In genomic region chr14:55002687-55003120, GRCm38 (mm10) we compare ENCODE assay signal across 29 mouse cellular contexts. TPM values are rescaled to one million over a fixed set of nuclear protein-coding genes. Genes with fewer than 3 reads are reported as not detected.
DNase-seq lines count a peak whose midpoint lies in the region; ATAC-seq and TF ChIP-seq lines count a peak whose summit lies in the region.
"Had no signal": no experiment of that assay in that cellular context is flagged by ENCODE, and none has a peak within 500 bp of the region (broad histone marks: within the 10 kb centered on the region; RNA-seq: fewer than 3 reads in every experiment).

No protein-coding gene starts in this region.

- H3K27me3 ChIP-seq in heart, embryonic 10.5 days (ENCODE audit: insufficient read depth, poor library complexity, severe bottlenecking): no peaks in the 10 kb centered on the region
- H3K27me3 ChIP-seq in hindbrain, embryonic 14.5 days (ENCODE audit: control insufficient read depth, insufficient read depth, low read length): no peaks in the 10 kb centered on the region
- no peaks in the 10 kb centered on the region for H3K27me3 ChIP-seq in hindbrain, embryonic 12.5 days
- no peaks in the 10 kb centered on the region for H3K27me3 ChIP-seq in lung, embryonic 16.5 days (ENCODE audit: control insufficient read depth, insufficient read depth, low read depth, low read length)
- H3K27me3 ChIP-seq in myocyte (ENCODE audit: control insufficient read depth, insufficient read depth, insufficient read length): no peaks in the 10 kb centered on the region
- H3K27me3 ChIP-seq: embryonic facial prominence, embryonic 12.5 days; forebrain, embryonic 15.5 days; liver, embryonic 15.5 days; midbrain, embryonic 12.5 days; neural tube, embryonic 13.5 days had no signal

- peaks cover 7% of the 10 kb centered on the region for H3K36me3 ChIP-seq in heart, embryonic 10.5 days
- no peaks in the 10 kb centered on the region for H3K36me3 ChIP-seq in hindbrain, embryonic 14.5 days (replicated peaks; ENCODE audit: control insufficient read depth, insufficient read depth)
- no peaks in the 10 kb centered on the region for H3K36me3 ChIP-seq in hindbrain, embryonic 12.5 days
- H3K36me3 ChIP-seq in lung, embryonic 16.5 days (ENCODE audit: control insufficient read depth, insufficient read depth, low read length): no peaks in the 10 kb centered on the region
- H3K36me3 ChIP-seq in myocyte (ENCODE audit: control insufficient read depth, insufficient read depth): no peaks in the 10 kb centered on the region
- H3K36me3 ChIP-seq: embryonic facial prominence, embryonic 12.5 days; forebrain, embryonic 15.5 days; G1E; liver, embryonic 15.5 days; midbrain, embryonic 12.5 days; neural tube, embryonic 13.5 days had no signal

- WGBS in heart, embryonic 10.5 days: 30% methylated on average over 7 of the region's 7 CpGs
- 71% methylated on average over 7 of the region's 7 CpGs for WGBS in hindbrain, embryonic 14.5 days
- WGBS in hindbrain, embryonic 12.5 days: 73% methylated on average over 7 of the region's 7 CpGs
- WGBS in lung, embryonic 16.5 days: 13% methylated on average over 7 of the region's 7 CpGs

- H3ac ChIP-seq in myocyte (ENCODE audit: control insufficient read depth, insufficient read length): no peak overlapping the region

- H3K9ac ChIP-seq in hindbrain, embryonic 14.5 days: no peak overlapping the region
- no peak overlapping the region for H3K9ac ChIP-seq in hindbrain, embryonic 12.5 days
- H3K9ac ChIP-seq in lung, embryonic 16.5 days (ENCODE audit: low read length): no peak overlapping the region
- H3K9ac ChIP-seq: embryonic facial prominence, embryonic 12.5 days; forebrain, embryonic 15.5 days; liver, embryonic 15.5 days; midbrain, embryonic 12.5 days; neural tube, embryonic 13.5 days had no signal

- no peaks in the 10 kb centered on the region for H3K79me2 ChIP-seq in myocyte (ENCODE audit: control insufficient read depth, insufficient read depth)

- no peak for TF ChIP-seq POLR2A in myocyte (IDR thresholded peaks at IDR 0.05; ENCODE audit: insufficient read length, low read depth)

- H3K4me2 ChIP-seq in hindbrain, embryonic 14.5 days (replicated peaks): no peak overlapping the region
- no peak overlapping the region for H3K4me2 ChIP-seq in hindbrain, embryonic 12.5 days (replicated peaks)
- peak overlapping the region; percentile 33; the same call in 1 of the 2 replicates for H3K4me2 ChIP-seq in lung, embryonic 16.5 days (ENCODE audit: low read depth, low read length)
- H3K4me2 ChIP-seq in myocyte (ENCODE audit: low read depth): peak overlapping the region; percentile 13
- H3K4me2 ChIP-seq: embryonic facial prominence, embryonic 12.5 days; forebrain, embryonic 15.5 days; liver, embryonic 15.5 days; midbrain, embryonic 12.5 days; neural tube, embryonic 13.5 days had no signal

- no peak for ATAC-seq in hindbrain, embryonic 14.5 days (ENCODE audit: low FRiP score)
- no peak for ATAC-seq in hindbrain, embryonic 12.5 days (ENCODE audit: low FRiP score)
- ATAC-seq in lung, embryonic 16.5 days (ENCODE audit: low read depth): no peak
- ATAC-seq: activated CD4-positive, CD25-positive, alpha-beta regulatory T cell, adult 4 months; forebrain, embryonic 15.5 days; inflammation-experienced regulatory T-cells, adult 6 months had no signal

- peaks cover 70% of the 10 kb centered on the region for H3K4me1 ChIP-seq in heart, embryonic 10.5 days
- peaks cover 7% of the 10 kb centered on the region; the same call in 1 of the 2 replicates for H3K4me1 ChIP-seq in hindbrain, embryonic 14.5 days (replicated peaks; ENCODE audit: control insufficient read depth, insufficient read depth, low read length)
- H3K4me1 ChIP-seq in hindbrain, embryonic 12.5 days: peaks cover 3% of the 10 kb centered on the region; the same call in 1 of the 2 replicates
- peaks cover 28% of the 10 kb centered on the region for H3K4me1 ChIP-seq in lung, embryonic 16.5 days (replicated peaks; ENCODE audit: control insufficient read depth, insufficient read depth, low read length)

- H3K27ac ChIP-seq in heart, embryonic 10.5 days: peak overlapping the region; percentile 96
- 0 out of 2 replicates have a peak overlapping the region, but pooled peaks have one; percentile 9 for H3K27ac ChIP-seq in hindbrain, embryonic 14.5 days
- no peak overlapping the region for H3K27ac ChIP-seq in hindbrain, embryonic 12.5 days
- H3K27ac ChIP-seq in lung, embryonic 16.5 days (ENCODE audit: low read length): no peak overlapping the region
- H3K27ac ChIP-seq: embryonic facial prominence, embryonic 12.5 days; forebrain, embryonic 15.5 days; kidney, postnatal 0 days; liver, embryonic 15.5 days; midbrain, embryonic 12.5 days; neural tube, embryonic 13.5 days had no signal

- no peak for DNase-seq in heart, embryonic 10.5 days (ENCODE audit: low spot score)
- no peak for DNase-seq in heart, adult 18-20 months
- DNase-seq in hindbrain, embryonic 14.5 days (ENCODE audit: low spot score): no peak
- DNase-seq in lung, postnatal 4 days: no peak
- DNase-seq: cerebellum, adult 9-11 months; gastrocnemius, postnatal 14 days; right cerebral cortex, adult 18-20 months; thymus, postnatal 25 days had no signal

- no peaks in the 10 kb centered on the region; the same call in 1 of the 2 replicates for H3K9me3 ChIP-seq in heart, embryonic 10.5 days
- no peaks in the 10 kb centered on the region for H3K9me3 ChIP-seq in hindbrain, embryonic 14.5 days (ENCODE audit: control insufficient read depth, low read length)
- no peaks in the 10 kb centered on the region for H3K9me3 ChIP-seq in hindbrain, embryonic 12.5 days (replicated peaks)
- H3K9me3 ChIP-seq in lung, embryonic 16.5 days (ENCODE audit: control insufficient read depth, low read length): no peaks in the 10 kb centered on the region
- H3K9me3 ChIP-seq: embryonic facial prominence, embryonic 12.5 days; forebrain, embryonic 15.5 days; G1E; liver, embryonic 15.5 days; midbrain, embryonic 12.5 days; neural tube, embryonic 13.5 days had no signal

- peak overlapping the region; percentile 29; the same call in 1 of the 2 replicates for H3K4me3 ChIP-seq in heart, embryonic 10.5 days
- H3K4me3 ChIP-seq in hindbrain, embryonic 14.5 days (replicated peaks; ENCODE audit: low read length): no peak overlapping the region
- no peak overlapping the region for H3K4me3 ChIP-seq in hindbrain, embryonic 12.5 days
- H3K4me3 ChIP-seq in lung, embryonic 16.5 days (ENCODE audit: low read length): no peak overlapping the region
- H3K4me3 ChIP-seq in myocyte: no peak overlapping the region
- H3K4me3 ChIP-seq: embryonic facial prominence, embryonic 12.5 days; erythroblast, embryonic 14.5 days; forebrain, embryonic 15.5 days; liver, embryonic 15.5 days; midbrain, embryonic 12.5 days; neural tube, embryonic 13.5 days had no signal

TF ChIP-seq in myocyte, 11 proteins besides CTCF, POLR2A, EP300 and RAD21:
- TF ChIP-seq USF1 (IDR thresholded peaks at IDR 0.05; ENCODE audit: low read depth): no peak
- no peak for TF ChIP-seq SRF (IDR thresholded peaks at IDR 0.05; ENCODE audit: control insufficient read depth, insufficient read length, low read depth)
- no peak for TF ChIP-seq CEBPB (IDR thresholded peaks at IDR 0.05; ENCODE audit: insufficient read depth, poor library complexity, severe bottlenecking)
- no peak for TF ChIP-seq TCF12 (IDR thresholded peaks at IDR 0.05; ENCODE audit: insufficient read depth, poor library complexity, severe bottlenecking)
- TF ChIP-seq MAX (IDR thresholded peaks at IDR 0.05; ENCODE audit: low read depth): no peak
- no peak for TF ChIP-seq TCF3 (IDR thresholded peaks at IDR 0.05; ENCODE audit: insufficient read length, low read depth)
- TF ChIP-seq E2F4 (IDR thresholded peaks at IDR 0.05; ENCODE audit: insufficient read depth): no peak

RNA-seq across cellular contexts. Expression of gene Myh7, which starts 8.3 kb away (rescaled TPM):
- polyA plus RNA-seq in heart, embryonic 10.5 days (2016; fragmentation: Nextera tagmentation; extraction: Ambion mirVana): 2,022 and 5,104 TPM in 2 replicates
- 1,000 to 10,000 TPM; 1,849 to 2,242 TPM for total RNA-seq in heart, adult 18-20 months (2021)
- 5.6 and 6.7 TPM in 2 replicates for polyA plus RNA-seq in hindbrain, embryonic 14.5 days (2014; fragmentation: Nextera tagmentation; extraction: Ambion mirVana)
- 4.9 and 9.1 TPM in 2 replicates for polyA plus RNA-seq in hindbrain, embryonic 12.5 days (2016; fragmentation: Nextera tagmentation; extraction: Ambion mirVana)
- polyA plus RNA-seq in lung, embryonic 16.5 days (2015; fragmentation: Nextera tagmentation; extraction: Ambion mirVana): 37.3 and 42.7 TPM in 2 replicates
- polyA plus RNA-seq in myocyte (2012; fragmentation: generic; extraction: Trizol): 56.5 TPM
- total RNA-seq: hematopoietic stem cell, adult 5-6 weeks had no signal
- polyA plus RNA-seq: activated CD4-positive, CD25-positive, alpha-beta regulatory T cell, adult 4 months; erythroblast, embryonic 14.5 days; inflammation-experienced regulatory T-cells, adult 6 months had no signal

RNA-seq across cellular contexts. Expression of gene Ngdn, which starts 12.6 kb away (rescaled TPM):
- polyA plus RNA-seq in heart, embryonic 10.5 days (2016; fragmentation: Nextera tagmentation; extraction: Ambion mirVana): 73.7 and 88.8 TPM in 2 replicates
- total RNA-seq in heart, adult 18-20 months (2021): 10 to 100 TPM; 27.7 to 31.1 TPM
- polyA plus RNA-seq in hindbrain, embryonic 14.5 days (2014; fragmentation: Nextera tagmentation; extraction: Ambion mirVana): 42.6 and 43.1 TPM in 2 replicates
- 63.2 and 63.4 TPM in 2 replicates for polyA plus RNA-seq in hindbrain, embryonic 12.5 days (2016; fragmentation: Nextera tagmentation; extraction: Ambion mirVana)
- polyA plus RNA-seq in lung, embryonic 16.5 days (2015; fragmentation: Nextera tagmentation; extraction: Ambion mirVana): 75.9 and 76.9 TPM in 2 replicates
- polyA plus RNA-seq in myocyte (2012; fragmentation: generic; extraction: Trizol): 39.4 TPM

RNA-seq across cellular contexts. Expression of gene Gm17428, which starts 26.0 kb away (rescaled TPM):
- not detected in 2 replicates for polyA plus RNA-seq in heart, embryonic 10.5 days (2016; fragmentation: Nextera tagmentation; extraction: Ambion mirVana)
- total RNA-seq in heart, adult 18-20 months (2021): not detected
- not detected in 2 replicates for polyA plus RNA-seq in hindbrain, embryonic 14.5 days (2014; fragmentation: Nextera tagmentation; extraction: Ambion mirVana)
- polyA plus RNA-seq in hindbrain, embryonic 12.5 days (2016; fragmentation: Nextera tagmentation; extraction: Ambion mirVana): not detected in 2 replicates
- not detected in 2 replicates for polyA plus RNA-seq in lung, embryonic 16.5 days (2015; fragmentation: Nextera tagmentation; extraction: Ambion mirVana)
- not detected for polyA plus RNA-seq in myocyte (2012; fragmentation: generic; extraction: Trizol)
- total RNA-seq: adrenal gland, postnatal 10 days; G1E; gastrocnemius, postnatal 14 days; hematopoietic stem cell, adult 5-6 weeks; layer of hippocampus, postnatal 14 days; left cerebral cortex, postnatal 10 days had no signal
- polyA plus RNA-seq: activated CD4-positive, CD25-positive, alpha-beta regulatory T cell, adult 4 months; brain, embryonic 14.5 days; cortical plate, adult 2 months; embryonic facial prominence, embryonic 12.5 days; erythroblast, embryonic 14.5 days; forebrain, embryonic 15.5 days; G1E; inflammation-experienced regulatory T-cells, adult 6 months; kidney, postnatal 0 days; limb, embryonic 14.5 days; liver, embryonic 15.5 days; midbrain, embryonic 12.5 days; neural tube, embryonic 13.5 days; small intestine, adult 2 months had no signal

RNA-seq across cellular contexts. Expression of gene Myh6, which starts 36.0 kb away (rescaled TPM):
- polyA plus RNA-seq in heart, embryonic 10.5 days (2016; fragmentation: Nextera tagmentation; extraction: Ambion mirVana): 2,034 and 3,157 TPM in 2 replicates
- over 10,000 TPM; 21,244 to 21,975 TPM for total RNA-seq in heart, adult 18-20 months (2021)
- polyA plus RNA-seq in hindbrain, embryonic 14.5 days (2014; fragmentation: Nextera tagmentation; extraction: Ambion mirVana): 0.78 and 2.1 TPM in 2 replicates
- 0.81 and 1.4 TPM in 2 replicates for polyA plus RNA-seq in hindbrain, embryonic 12.5 days (2016; fragmentation: Nextera tagmentation; extraction: Ambion mirVana)
- polyA plus RNA-seq in lung, embryonic 16.5 days (2015; fragmentation: Nextera tagmentation; extraction: Ambion mirVana): 111 and 179 TPM in 2 replicates
- polyA plus RNA-seq in myocyte (2012; fragmentation: generic; extraction: Trizol): 15.0 TPM
- total RNA-seq: hematopoietic stem cell, adult 5-6 weeks had no signal
- polyA plus RNA-seq: activated CD4-positive, CD25-positive, alpha-beta regulatory T cell, adult 4 months; erythroblast, embryonic 14.5 days; inflammation-experienced regulatory T-cells, adult 6 months; small intestine, adult 2 months had no signal

Comparison
In these comparisons a context has a peak if more than half of its experiments do, and no peak if none do; other contexts are left out.
1. H3K27ac ChIP-seq: peak in heart, embryonic 10.5 days (single experiment) and hindbrain, embryonic 14.5 days (single experiment); none in hindbrain, embryonic 12.5 days (single experiment) and lung, embryonic 16.5 days (single experiment).
2. H3K4me2 ChIP-seq: peak in lung, embryonic 16.5 days (single experiment) and myocyte (single experiment); none in hindbrain, embryonic 14.5 days (single experiment) and hindbrain, embryonic 12.5 days (single experiment).
3. RNA of gene Myh7, which starts 8.3 kb away (polyA plus RNA-seq): 2,022 to 5,104 TPM in heart, embryonic 10.5 days; 56.5 TPM in myocyte (single experiment), 37.3 to 42.7 TPM in lung, embryonic 16.5 days, 5.6 to 6.7 TPM in hindbrain, embryonic 14.5 days and 4.9 to 9.1 TPM in hindbrain, embryonic 12.5 days; every median in the first group is over 10 times any median in the second.